Mouse (Mus musculus) cerebellum, adult (tissue): ENCODE measurements at regions not wholly inside any gene's neighbourhood (a gene's known extent, or its start where the extent isn't known, plus 50 kb on each side); places are given as distances from the start of the nearest gene placed in this dataset.

Experiments
- ATAC-seq: cut with Nextera tagmentation; 2 replicates; pipeline ENCODE4 v1.9.2; 2017; ENCODE audit warnings: mild to moderate bottlenecking, moderate library complexity, mixed read lengths; ENCODE audit not compliant: insufficient number of reproducible peaks, low FRiP score, low TSS enrichment

DNA sequence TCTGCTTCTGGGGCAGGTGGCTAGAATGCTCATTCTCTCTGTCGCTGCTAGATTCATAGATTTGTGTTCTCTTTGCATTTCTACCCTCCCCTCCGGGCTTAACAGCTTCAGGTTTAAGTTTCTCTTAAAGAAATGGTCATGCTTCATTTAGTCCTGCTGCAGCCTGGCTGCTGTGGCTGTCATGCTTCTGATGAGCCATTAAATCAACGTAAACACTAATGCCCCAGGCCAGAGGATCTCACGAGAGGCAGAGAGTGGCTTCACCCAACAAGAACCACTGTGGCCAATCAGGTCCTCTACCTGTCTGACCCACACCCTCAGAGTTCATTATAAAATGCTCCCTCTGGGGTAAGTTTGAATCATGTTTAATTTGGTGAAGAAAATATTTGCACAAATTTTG, 173.0 kb upstream of the Zbtb20 start:
- ATAC-seq = no peak

DNA sequence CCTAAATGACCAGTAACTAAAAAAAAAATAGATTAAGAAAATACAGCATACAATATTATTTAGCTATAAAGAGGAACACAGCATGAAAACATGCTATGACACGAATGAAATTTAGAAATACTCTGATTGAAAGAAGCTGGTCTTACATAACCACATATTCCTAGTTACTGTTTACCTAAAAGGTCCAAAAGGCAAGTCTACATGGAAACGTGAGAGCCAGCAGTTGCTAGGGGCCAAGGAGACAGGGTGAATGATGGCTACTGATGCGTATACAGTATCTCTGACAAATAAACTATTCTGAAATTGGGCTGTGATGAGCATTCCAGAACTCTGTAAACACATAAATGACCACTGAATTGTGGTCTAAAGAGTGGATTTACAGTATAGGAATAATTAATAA, 194.5 kb upstream of the Zbtb20 start:
- ATAC-seq = no peak

DNA sequence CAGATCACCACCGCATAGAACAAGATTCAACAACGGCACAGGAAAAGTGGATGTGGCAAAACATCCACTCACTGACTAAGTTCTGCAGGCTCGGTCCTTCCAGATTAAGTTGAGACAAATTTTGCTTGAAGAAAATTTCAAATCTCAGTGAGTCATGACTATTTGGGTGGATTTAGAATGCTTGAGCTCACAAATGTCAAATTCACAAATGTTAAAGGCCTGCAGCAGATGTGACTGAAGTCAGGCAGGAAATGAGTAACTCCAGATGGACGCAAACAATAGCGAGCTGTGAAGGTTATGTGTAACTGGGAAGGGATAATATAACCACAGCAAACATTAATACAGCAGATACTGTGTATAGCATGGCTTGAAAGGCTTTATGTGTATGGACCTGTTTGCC, 198.5 kb upstream of the Zbtb20 start:
- ATAC-seq = no peak

DNA sequence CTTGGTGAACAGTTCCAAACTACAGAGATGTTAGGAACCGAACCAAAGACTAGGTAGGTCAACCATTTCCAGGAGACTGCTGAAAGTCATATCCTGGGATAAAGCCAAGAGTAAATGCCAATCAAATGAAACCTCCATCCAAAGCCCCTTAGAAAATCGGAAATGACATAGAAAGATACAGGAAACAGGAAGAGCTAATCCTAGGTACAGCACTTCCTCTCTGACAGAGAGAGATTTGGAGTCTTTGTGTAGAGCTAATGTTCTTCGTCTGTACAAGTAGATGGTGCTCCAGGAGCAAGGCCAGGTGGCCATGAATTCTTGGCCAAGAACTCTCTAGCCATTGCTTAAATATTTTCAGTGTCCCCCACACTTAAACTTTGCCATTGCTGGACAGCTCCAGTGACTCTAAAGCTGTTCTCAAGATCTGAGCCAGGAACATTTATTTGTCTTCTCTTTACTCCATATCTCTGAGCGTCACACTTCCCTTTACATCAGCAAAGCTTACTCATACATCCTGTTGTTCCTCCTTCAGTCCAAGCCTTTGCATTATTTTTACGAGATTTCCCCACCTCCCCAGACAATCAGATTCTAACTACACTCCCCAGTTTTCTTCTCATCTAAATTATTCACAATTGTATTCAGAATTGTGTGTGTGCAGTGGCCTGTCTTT, 199.1 kb upstream of the Zbtb20 start:
- no peak for ATAC-seq

DNA sequence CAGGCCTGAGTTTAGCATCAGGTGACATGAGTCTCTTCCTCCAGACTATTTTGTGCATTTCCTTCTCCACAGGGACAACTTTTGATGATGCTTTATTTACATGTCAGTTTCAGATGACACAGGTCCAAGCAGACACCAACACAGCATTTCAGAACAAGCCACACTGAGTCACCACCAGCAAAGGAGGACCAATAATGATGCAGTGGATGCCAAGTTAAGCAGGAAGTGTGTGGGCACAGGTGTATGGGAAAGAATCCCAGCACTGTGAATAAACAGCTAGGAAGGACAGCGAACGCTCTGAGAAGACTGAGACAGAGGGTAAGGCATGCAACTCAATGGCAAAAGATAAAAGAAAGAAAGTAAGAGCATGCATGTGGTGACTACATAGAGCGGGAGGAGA, 200.7 kb upstream of the Zbtb20 start:
- ATAC-seq = no peak

DNA sequence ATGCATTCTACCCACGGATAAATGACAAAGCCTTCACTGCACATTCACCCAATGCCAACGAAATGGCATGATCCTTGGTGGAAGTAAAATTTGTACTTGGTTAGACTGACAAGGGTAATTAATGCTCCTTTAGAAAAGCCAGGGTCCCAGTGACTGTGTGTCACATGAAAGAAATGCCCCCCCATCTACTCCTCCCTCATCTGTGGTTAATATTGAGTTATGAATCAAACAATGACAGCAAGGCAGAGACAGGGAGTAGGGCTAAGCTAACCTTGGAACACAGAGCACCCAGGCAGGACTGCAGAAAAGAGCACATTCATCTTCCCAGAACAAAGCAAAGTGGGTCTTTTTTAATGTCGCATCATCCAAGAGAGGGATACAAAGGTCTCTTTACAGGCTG, 209.1 kb upstream of the Zbtb20 start:
- no peak for ATAC-seq

DNA sequence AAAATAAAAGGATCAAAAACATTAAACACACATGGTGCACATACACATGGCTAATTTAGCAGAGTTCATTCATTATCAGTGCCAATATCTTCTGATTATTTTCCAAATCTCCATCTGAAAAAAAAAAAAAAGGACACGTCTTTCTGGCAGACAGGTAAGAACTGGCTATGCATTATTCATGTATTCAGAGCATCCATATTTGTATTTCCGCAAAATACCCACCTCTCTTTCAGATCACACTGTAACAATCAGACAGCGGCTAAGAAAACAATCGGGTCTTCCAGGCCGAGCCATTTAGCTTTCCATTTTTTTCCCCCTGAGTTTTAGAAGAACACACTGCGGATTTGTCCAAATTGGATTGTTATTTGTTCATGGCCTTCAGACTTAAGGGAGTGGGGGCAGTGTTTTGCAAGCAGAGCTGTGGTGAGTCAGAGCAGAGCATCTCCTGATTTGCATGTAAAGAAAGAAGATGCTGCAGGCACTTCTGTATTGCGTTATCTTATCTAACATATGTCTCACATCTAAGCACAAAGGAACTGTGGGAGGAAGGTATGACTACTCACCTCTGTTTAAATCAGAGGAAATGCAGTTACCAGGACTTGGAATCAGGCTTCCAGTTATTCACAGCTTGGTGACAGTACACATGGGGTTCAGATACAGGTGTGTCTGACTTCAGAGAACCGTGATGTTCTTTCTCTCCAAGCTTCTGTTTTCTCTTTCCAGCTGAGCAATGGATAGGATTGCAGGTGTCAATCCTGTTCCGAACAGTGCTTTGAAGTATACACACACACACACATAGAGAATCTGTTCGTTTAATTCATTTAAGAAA, 223.6 kb upstream of the Zbtb20 start:
- ATAC-seq = no peak

DNA sequence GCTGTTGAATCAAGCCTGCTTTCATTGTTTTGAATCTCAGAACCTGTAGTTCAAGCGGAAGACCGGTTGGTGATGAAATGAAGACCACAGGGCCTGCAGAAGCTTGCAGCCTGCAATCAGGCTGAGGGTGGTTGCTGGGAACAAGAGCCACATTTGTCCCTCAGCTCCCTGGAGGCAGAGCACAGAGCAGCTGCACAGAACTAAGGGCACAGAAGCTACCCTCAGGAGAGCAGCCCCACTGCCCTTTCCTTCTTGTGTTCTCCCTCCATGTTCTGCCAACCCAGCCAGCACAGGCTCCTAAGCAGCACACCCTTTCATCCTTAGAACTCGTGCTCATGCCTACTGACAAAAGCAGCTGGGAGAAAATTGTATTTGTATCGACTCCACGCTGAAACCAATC, 225.9 kb upstream of the Zbtb20 start:
- no peak for ATAC-seq

DNA sequence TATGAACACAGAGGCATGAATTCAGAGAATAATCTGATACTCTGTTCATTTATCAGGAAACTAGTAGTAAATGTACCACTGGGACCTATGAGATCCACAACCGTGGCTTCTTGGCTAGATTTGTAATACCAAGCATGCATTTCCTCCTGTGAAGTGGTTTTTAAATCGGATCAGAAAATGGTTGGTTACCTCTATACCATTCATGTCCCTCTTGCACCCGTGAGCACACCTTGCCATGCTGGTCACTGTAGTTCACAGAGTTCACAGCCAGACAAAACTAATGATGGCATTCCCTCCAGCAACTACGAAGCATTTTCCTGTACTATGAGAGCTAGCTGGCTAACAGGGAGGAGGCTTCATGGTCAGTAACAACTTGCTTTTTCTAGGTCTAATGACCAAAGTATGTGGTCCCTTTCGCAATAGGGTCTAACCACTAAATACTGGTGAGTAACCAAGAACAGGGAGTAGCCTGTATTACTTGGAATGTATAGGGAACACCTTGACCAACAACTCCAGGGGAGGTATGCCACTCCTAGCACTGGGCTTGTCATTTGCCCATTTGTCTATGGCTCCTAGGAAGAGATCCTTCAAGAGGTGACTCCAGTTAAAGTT, 227.0 kb upstream of the Zbtb20 start:
- ATAC-seq = no peak

DNA sequence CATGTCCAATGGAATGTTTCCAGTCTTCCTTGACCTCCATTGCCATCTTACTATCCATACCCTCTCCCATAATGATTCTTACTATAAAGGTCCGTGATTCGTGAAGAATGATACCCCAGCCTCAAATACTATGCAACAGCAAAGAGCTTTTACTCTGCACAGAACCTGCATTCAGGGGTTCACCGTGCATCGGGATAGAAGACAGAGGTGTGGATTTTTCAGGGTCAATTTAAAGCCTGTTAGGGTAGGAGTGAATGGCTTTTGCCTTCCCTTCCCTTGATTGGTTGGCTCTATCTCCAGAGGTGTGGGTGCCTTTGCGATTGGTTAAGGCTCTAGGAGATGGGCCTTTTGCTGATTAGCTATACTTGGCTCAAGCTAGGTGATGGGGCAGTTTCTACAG, 227.9 kb upstream of the Zbtb20 start:
- ATAC-seq = no peak

DNA sequence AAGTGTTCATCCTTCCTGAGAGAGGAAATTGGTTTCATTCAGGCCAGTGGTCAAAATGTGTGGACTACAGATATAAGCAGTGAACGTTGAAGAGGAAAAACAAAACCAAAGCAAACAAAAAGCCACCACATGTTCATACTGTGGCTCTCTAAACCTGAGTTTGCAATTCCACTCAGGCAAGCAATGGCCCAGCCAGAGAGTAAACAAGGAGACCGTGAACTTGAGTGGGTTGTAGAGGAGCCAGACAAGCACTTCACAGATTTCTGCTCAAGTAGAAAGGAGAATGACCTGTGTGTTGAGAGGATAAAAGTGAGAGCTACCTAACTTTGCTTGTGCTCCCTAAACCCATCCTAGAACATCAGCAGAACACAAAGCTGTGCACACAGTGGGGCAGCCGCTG, 239.9 kb upstream of the Zbtb20 start:
- ATAC-seq = no peak

DNA sequence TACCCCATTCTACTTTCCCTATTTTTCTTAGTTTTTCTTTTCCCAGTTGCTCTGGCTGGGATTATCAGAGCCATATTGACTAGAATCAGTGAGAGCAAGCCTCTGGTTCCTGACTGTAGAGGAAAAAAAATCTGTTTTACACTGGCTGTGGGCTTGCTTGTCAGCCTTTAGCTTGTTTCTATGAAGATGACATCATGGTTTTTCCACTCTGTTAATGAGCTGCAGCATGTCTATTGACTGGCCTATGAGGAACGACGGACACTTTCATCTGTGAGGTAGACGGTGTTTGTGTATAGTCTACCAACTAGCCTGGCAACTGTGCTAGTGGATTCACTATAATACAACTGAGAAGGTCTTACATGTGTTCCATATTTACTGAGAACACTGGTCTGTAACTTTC, 248.0 kb upstream of the Zbtb20 start:
- no peak for ATAC-seq

DNA sequence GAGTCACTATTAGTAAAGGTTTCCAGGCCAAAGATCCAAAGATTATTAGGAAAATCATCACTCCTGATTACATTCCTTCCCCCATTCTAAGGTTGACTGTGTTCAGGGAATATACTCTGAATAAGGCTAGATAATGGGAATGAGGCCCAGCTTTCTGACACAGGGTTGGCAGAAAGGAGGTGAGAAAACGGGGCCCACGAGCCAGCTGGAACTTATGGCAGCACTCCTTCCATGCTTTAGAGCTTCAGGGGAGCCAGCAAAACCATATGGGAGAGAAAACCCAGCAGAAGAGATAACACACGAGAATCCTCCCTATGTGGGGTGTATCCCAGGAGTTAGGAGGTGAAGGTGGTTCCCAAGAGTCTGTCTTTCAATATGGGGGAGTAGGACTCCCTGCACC, 259.8 kb upstream of the Zbtb20 start:
- peak; percentile 76; the same call in 1 of the 2 replicates for ATAC-seq

DNA sequence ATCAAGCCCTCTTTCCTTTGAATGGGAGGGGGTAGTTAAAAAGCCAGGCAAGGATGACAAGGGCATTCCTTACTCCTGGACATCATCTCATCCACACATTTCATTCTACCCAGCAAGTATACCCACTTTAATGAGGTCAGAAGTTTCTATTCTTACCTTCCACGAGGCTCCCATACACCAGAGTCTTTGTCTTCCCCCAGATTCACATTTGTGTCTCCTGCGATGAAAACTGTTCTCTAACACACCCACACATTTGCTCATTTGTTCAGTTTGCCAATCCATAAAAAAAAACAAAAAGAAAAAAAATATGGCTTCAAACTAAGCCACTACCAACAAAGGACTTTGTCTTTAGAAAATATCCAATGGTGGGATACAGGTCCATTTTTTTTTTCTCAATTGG, 263.7 kb upstream of the Zbtb20 start:
- no peak for ATAC-seq

DNA sequence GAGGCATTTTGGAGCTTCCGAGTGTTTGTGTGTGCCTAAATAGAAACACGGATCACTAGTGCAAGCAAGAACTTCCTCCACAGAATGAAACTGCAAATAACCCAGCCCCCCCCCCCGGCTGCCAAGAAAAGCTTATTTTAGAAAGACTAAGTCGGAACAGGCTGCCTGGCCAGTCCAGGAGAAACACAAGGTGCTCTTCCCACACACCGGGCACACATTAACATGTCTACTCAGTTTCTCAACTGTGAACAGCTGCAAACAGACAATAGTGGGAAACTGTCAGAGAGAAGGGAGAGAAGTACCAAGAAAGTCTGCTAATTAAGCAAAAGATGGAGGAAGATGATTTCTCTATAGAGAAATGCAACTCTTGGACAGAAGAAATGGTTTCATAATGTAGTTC, 267.3 kb upstream of the Zbtb20 start:
- ATAC-seq = no peak

DNA sequence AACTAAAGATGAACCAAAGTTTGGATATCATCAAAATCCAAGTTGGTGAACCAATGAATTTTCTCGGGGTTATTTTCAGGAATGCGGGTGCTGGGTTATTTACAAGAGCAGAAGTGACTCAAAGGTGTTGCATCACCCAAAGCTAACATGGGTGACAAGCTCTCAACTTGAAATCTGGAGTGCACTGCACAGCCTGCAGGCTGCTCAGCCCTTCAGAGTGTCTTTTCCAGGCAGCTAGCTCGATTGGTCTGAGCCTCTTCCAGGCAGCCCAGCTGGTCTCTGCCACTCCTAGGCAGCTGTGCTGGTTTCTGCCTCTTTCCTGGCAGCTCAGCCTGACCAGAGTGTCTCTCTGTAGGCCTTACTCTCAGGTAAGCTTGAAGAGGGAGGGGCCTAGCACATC, 251.9 kb upstream of the Gap43 start:
- ATAC-seq = no peak

DNA sequence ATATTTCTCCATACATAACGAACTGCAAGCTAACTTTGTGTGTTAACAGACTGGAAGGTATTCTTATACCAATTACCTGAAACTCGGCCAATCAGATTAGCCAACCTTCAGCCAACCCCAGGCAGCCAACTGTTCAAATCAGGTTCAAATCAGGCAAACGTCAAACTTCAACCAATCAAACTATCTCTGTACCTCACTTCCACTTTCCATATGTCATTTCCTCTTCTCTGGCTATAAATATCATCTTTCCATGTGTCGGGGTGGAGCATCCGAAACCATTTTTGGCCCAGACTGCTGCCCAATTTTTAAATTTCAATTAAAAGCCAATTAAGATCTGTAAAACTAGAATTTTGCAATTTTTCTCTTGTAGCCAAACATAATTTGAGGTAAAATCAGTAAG, 251.1 kb upstream of the Gap43 start:
- ATAC-seq = no peak

DNA sequence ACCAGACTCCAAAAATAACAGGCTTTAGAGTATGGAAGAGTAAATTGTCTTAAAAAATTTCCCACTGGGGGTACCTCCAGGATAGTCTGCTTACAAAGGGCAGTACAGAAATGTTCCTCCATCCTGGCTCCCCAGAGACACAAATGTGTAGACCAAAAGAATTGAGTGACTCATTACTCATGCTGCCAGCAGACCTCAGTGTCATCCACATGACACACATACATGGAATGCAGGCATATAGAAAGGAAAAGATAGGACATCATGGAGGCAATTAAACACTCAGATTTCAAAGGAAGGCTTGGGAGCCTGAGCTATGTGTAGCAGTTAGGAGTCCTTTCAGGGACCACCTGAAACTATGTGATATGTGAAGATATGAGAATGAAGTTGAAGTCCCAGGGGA, 245.7 kb upstream of the Gap43 start:
- no peak for ATAC-seq

DNA sequence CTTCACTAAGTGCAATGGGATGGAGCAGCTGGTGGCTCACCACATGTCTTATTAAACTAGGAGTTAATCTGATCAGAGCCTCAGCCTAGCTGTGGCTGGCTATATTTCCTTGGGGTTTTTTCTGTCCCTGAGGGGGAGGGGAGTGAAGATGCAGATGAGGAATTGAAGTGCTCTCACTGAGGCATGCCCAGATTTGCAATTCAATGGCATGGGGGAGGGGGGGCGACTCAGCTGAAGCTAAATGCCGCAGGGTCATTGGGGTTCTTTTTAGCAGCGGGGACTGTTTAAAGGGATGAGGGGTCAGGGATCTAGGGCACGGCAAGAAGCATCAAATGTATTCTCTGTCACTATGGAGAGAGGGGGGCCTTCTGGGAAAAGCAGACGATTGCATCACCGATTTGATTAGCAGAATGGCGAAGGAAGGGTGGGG, 235.1 kb upstream of the Gap43 start:
- ATAC-seq = no peak

DNA sequence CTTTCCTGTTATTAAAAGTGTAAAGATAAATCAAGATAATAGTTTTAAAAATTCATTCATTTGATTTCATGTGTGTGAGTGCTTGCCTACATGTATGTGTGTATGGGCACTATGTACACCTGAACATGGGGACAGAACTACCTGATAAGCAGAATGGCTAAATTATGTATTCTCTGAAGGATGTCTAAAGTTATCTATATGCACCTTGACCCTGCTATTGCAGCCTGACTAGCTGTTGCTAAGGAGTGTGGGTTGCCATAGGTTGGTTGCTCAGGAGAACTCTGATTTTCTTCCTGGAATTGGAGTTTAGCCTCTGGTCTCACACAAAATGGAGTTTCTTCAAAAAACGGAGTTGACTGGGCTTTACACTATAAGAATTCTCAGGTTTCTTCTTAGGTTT, 234.5 kb upstream of the Gap43 start:
- ATAC-seq = no peak

DNA sequence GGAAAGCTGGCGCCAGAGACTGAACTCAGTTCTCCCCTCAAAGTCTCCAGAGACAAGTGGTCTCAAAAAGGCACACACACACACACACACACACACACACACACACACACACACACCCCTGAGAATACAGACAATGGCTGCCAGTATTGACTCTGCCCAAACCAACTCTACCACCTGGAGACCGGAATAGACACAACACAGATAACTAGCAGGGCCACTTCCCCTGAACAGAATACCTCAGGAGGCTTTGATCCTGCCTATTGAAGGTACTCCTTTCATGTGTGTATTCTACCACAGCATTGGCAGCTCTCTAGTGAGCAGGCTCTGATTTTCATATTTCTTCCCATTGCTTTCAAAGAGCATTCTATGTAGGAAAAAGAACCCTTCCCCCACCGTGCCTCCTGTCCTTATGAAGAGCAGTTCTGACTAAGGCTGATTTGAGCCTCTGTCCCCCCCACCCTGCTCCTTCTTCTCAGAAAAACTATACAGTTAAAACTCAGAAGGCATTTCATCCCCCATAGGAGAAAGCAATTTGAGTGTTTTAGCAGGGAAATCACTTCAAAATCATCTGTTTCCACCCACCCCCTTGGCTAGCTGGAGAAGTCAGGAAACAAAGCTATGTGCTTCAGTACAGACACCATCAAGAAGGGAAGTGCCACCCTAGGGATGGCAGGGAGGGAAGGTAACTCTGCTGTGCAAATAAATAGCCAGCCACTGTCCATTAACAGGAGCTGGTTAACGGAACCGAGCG, 230.0 kb upstream of the Gap43 start:
- no peak for ATAC-seq
